Mouse (Mus musculus) ZHBTc4 (cell line): ENCODE measurements around the gene Dpm2.
A peak's percentile ranks its signal among the peaks of the same experiment; 100 is the strongest.

Experiments
- DNase-seq: peaks from one replicate; pipeline ENCODE4 v3.0.0-alpha.2; 2011; ENCODE audit warnings: low read depth, low spot score

The Dpm2 gene

DNA sequence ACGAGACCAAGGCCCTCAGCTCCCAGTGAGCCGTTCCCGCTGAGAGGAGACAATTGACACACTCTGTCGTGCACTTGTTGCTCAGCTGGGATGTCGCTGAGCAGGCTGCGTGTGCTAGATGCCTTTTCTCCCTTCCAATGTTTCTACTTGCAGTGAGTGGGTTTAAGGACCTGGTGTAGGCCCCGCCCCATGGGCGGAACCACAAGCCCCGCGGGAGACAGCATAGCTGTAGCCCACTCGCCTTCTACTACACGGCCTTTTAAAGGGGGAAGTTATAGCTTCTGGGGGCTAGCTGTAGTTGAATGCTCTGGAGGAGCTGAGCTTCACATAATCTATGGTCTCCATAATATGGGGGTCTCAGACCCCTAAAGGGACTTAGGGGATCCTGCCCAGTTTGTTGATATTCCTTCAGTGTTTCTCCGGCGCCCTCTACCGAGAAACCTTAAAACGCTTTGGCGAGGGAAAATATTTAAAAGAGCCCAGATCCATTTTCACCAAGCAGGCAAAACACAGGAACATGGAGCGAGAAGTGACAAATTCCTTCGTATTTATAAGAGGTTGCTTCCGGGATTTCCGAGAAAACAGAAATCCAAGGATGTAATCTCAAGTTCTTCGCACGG lies 40.1 kb downstream of the Dpm2 start:
- peak; percentile 83 for DNase-seq

DNA sequence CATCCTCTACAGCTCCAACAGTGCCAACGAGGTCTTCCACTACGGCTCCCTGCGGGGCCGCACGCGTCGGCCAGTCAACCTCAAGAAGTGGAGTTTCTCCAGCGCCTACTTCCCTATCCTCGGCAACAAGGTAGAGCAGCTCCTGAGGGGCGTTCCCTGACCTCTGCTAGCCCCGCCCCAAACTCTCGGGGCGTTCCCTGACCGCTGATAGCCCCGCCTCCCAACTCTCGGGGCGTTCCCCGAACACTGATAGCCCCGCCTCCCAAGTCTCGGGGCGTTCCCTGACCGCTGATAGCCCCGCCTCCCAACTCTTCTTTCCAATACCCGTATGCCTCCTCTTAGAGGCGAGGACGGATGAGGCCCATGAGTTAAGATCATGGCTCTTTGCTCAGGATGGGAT lies 41.6 kb downstream of the Dpm2 start:
- peak; percentile 95 for DNase-seq

DNA sequence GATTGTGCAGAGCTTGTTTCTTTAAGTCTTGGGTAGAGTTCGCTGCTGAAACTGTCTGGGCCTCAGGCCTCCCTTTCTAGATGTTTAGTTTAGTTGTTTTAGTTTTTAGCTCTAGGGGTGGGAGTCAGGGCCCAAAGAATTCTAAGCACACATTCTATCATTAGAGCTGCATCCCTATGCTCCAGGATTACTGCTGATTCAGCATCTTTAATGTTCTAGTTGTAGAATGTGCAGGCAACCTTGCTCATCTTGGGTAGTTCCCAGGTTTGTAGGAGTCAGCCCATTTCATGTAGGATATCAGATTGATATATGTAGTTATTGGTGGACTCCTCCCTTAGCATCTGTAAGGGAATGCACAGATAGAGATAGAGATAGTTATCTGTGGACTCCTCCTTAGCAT lies 46.5 kb downstream of the Dpm2 start:
- no peak for DNase-seq

DNA sequence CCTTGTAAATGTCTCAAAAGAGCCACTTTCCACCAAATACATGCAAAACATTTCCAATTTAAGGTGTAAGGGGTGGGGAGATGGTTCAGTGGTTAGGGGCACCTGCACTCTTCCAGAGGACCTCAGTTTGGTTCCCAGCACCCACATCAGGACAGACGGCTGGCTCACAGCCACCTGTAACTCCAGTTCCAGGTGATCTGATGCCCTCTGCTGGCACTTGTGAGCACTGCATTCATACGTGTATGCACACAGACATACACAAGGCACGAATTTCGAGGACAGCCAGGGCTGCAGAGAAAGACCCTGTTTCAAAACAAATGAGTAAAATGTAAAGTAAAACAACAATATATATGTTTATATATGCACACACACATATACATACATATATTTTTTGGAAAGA lies 46.9 kb downstream of the Dpm2 start:
- peak; percentile 75 for DNase-seq

DNA sequence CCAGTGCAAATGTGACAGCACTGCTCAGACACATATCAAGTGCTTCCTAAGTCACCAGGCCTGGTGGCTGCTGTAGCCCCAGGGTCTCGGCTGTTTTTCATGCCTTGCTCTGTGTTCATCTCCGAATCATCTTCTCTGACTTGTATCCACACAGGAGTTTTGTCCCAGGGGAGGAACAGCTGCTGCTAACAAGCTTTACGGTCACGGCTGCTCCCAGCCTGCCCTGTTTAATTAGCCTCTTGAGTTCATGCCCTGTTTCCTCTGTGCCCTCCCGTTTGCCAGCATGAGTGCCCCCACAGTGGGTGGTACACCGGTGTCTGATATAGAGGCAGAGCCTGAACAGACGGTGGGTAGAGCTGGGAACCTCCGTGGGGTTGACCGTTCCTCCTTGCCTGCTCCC lies 47.4 kb downstream of the Dpm2 start:
- DNase-seq: no peak

DNA sequence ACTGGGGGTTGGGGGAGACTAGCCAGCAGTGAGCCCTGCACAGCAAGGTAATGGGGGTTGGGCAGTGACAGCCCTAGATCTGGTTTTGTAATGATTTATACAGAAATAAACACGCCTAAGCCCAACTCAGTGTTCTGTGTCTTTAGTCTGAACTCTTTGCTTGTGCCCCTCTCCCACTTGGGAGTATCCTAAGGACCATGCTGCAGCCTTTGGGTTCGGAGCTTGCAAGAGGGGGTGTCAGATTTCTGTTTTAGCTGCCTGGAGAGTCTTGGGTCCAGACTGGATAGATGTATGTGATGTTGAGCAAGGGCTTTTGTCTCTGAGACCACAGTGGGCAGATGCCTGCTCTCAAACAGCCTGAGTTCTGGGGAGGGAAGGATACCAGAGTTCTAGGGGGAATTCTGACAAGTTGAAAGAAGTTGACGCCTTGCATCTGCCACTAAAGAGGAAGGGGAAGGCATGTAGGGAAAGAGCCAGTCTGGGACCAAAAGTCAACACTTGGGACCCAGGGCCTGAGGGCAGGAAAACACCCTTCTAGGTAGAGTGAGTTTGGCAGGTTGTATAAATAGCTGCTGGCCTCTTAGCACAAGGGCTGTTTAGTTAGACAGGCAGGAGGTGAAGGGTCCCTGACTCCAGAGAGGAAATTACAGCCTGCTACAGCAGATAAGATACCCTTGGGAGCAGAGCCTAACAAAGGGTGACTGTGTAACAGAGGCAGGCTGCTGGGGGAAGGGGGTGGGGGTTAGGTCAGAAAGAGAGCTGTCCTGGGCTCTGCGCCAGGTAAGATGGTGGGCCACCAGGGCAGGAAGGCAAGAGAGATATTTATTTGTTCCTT lies 50.2 kb downstream of the Dpm2 start:
- DNase-seq: no peak

DNA sequence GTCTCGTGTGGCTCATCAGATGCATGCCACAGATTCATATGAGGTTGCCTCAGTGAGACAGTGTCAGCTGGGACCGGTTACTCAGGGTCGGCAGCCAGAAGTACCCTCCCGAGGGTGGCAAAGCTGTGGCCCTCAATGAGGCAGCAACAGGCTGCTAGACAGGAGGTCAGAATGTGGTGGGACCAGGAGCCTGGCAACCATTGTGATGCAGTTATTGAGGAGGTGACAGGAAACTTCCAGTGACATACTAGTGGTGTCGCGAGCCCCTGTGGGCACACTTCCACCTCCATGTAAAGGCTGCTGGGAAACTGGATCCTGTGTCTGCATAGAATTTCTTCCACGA lies 50.8 kb downstream of the Dpm2 start, which contains the start of gene Ak1:
TSS of gene Ak1 (plus strand) at position 242 of the 343 bp plus-strand sequence.
- DNase-seq: no peak
